ENCODE assay signal across 19 mouse cellular contexts in the genomic region with DNA sequence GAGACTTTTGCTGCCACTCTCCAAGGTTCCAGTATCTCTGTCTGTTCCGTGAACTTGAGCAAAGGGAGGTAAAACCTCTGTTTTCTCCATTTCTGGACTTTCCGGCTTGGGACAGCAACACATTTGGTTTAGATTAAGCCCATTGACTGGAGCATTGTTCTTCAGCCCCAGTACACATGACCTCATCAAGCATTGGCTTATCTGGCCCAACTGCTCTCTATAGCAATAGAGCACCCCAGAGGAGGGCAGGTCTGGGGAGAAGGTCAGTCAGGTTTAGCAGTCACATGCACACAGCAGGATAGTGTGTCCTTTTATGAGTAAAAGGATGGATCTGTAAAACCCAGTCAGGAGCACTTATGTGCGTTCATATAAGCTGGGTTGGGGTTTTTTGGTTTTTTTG.
DNase-seq lines count a peak whose midpoint lies in the region; ATAC-seq and TF ChIP-seq lines count a peak whose summit lies in the region.
"Had no signal": no experiment of that assay in that cellular context is flagged by ENCODE, and none has a peak within 500 bp of the region (broad histone marks: within the 10 kb centered on the region; RNA-seq: fewer than 3 reads in every experiment).

No protein-coding gene starts in this region.

- H3K4me2 ChIP-seq in hindbrain, embryonic 11.5 days (replicated peaks; ENCODE audit: low read depth, low read length) = no peak overlapping the region
- no peak overlapping the region for H3K4me2 ChIP-seq in forebrain, embryonic 13.5 days
- no peak overlapping the region for H3K4me2 ChIP-seq in limb, embryonic 14.5 days (replicated peaks; ENCODE audit: low read depth, low read length, severe bottlenecking)
- H3K4me2 ChIP-seq: embryonic facial prominence, embryonic 12.5 days; heart, embryonic 15.5 days; hindbrain, embryonic 13.5 days; kidney, embryonic 15.5 days had no signal

- no peak overlapping the region for H3K9ac ChIP-seq in hindbrain, embryonic 11.5 days (ENCODE audit: low read depth, low read length)
- no peak overlapping the region for H3K9ac ChIP-seq in forebrain, embryonic 13.5 days
- H3K9ac ChIP-seq in limb, embryonic 14.5 days (ENCODE audit: low read depth, low read length, severe bottlenecking) = no peak overlapping the region
- H3K9ac ChIP-seq: embryonic facial prominence, embryonic 12.5 days; heart, embryonic 15.5 days; hindbrain, embryonic 13.5 days; kidney, embryonic 15.5 days had no signal

- peaks cover 7% of the 10 kb centered on the region for H3K27me3 ChIP-seq in hindbrain, embryonic 10.5 days (ENCODE audit: insufficient read depth, poor library complexity, severe bottlenecking)
- H3K27me3 ChIP-seq in hindbrain, embryonic 11.5 days (ENCODE audit: control insufficient read depth, insufficient read depth, low read length) = no peaks in the 10 kb centered on the region
- H3K27me3 ChIP-seq in forebrain, embryonic 13.5 days = no peaks in the 10 kb centered on the region
- H3K27me3 ChIP-seq in limb, embryonic 14.5 days (ENCODE audit: control insufficient read depth, insufficient read depth, low read length) = no peaks in the 10 kb centered on the region
- H3K27me3 ChIP-seq: embryonic facial prominence, embryonic 12.5 days; heart, embryonic 15.5 days; Patski had no signal

- no peaks in the 10 kb centered on the region for H3K36me3 ChIP-seq in hindbrain, embryonic 10.5 days
- no peaks in the 10 kb centered on the region for H3K36me3 ChIP-seq in hindbrain, embryonic 11.5 days (ENCODE audit: control insufficient read depth, insufficient read depth, low read length)
- H3K36me3 ChIP-seq in forebrain, embryonic 13.5 days (ENCODE audit: poor library complexity, severe bottlenecking) = no peaks in the 10 kb centered on the region
- H3K36me3 ChIP-seq in limb, embryonic 14.5 days (ENCODE audit: control insufficient read depth, insufficient read depth, low read length) = no peaks in the 10 kb centered on the region
- H3K36me3 ChIP-seq: embryonic facial prominence, embryonic 12.5 days; heart, embryonic 15.5 days; hindbrain, embryonic 13.5 days; kidney, embryonic 15.5 days had no signal

- no peak overlapping the region for H3K27ac ChIP-seq in hindbrain, embryonic 10.5 days
- H3K27ac ChIP-seq in hindbrain, embryonic 11.5 days (ENCODE audit: low read depth, low read length) = no peak overlapping the region
- H3K27ac ChIP-seq in forebrain, embryonic 13.5 days = no peak overlapping the region
- no peak overlapping the region for H3K27ac ChIP-seq in limb, embryonic 14.5 days (replicated peaks; ENCODE audit: low read depth, low read length)
- H3K27ac ChIP-seq: embryonic facial prominence, embryonic 12.5 days; heart, embryonic 15.5 days; hindbrain, embryonic 13.5 days; kidney, embryonic 15.5 days had no signal

- H3K9me3 ChIP-seq in hindbrain, embryonic 10.5 days = no peaks in the 10 kb centered on the region
- no peaks in the 10 kb centered on the region for H3K9me3 ChIP-seq in hindbrain, embryonic 11.5 days (ENCODE audit: control insufficient read depth, low read length)
- H3K9me3 ChIP-seq in forebrain, embryonic 13.5 days (replicated peaks) = no peaks in the 10 kb centered on the region
- H3K9me3 ChIP-seq in limb, embryonic 14.5 days (ENCODE audit: control insufficient read depth, low read length) = no peaks in the 10 kb centered on the region
- H3K9me3 ChIP-seq: embryonic facial prominence, embryonic 12.5 days; heart, embryonic 15.5 days; hindbrain, embryonic 13.5 days; kidney, embryonic 15.5 days had no signal

- WGBS in hindbrain, embryonic 10.5 days = 51% methylated on average over 3 of the region's 3 CpGs
- 51% methylated on average over 3 of the region's 3 CpGs for whole genome bisulfite sequencing in hindbrain, embryonic 11.5 days
- WGBS in forebrain, embryonic 13.5 days = 21% methylated on average over 3 of the region's 3 CpGs
- WGBS in limb, embryonic 14.5 days = 41% methylated on average over 3 of the region's 3 CpGs

- TF ChIP-seq POLR2A in limb, embryonic 14.5 days (IDR thresholded peaks at IDR 0.05; ENCODE audit: borderline replicate concordance, extremely low read depth, insufficient read depth, insufficient read length) = no peak

- peak; percentile 24 for DNase-seq in hindbrain, embryonic 10.5 days (ENCODE audit: low spot score)
- no peak for DNase-seq in hindbrain, embryonic 11.5 days (ENCODE audit: low spot score)
- peak; percentile 60 for DNase-seq in embryo, embryonic 10 days (ENCODE audit: low spot score)
- DNase-seq in limb, embryonic 14.5 days (ENCODE audit: low spot score) = peak; percentile 31
- no peak for DNase-seq in lung, adult 18-20 months
- DNase-seq in spleen, postnatal 14 days (ENCODE audit: low spot score in 2 of 2) = no peak
- DNase-seq in kidney, adult 8-10 months = no peak
- DNase-seq: B cell, adult 2 months; cerebellum, adult 9-10 months; liver; lung, adult 2 months; lung, postnatal 4 days; thymus, adult 2 months had no signal

- H3K4me3 ChIP-seq in hindbrain, embryonic 10.5 days = no peak overlapping the region
- no peak overlapping the region for H3K4me3 ChIP-seq in hindbrain, embryonic 11.5 days (ENCODE audit: low read depth, low read length)
- H3K4me3 ChIP-seq in forebrain, embryonic 13.5 days = no peak overlapping the region
- no peak overlapping the region for H3K4me3 ChIP-seq in limb, embryonic 14.5 days (replicated peaks; ENCODE audit: low read length)
- H3K4me3 ChIP-seq: embryonic facial prominence, embryonic 12.5 days; heart, embryonic 15.5 days; hindbrain, embryonic 13.5 days; kidney, embryonic 15.5 days had no signal

- ATAC-seq in hindbrain, embryonic 11.5 days (ENCODE audit: low FRiP score) = no peak
- peak; percentile 62 for ATAC-seq in forebrain, embryonic 13.5 days
- ATAC-seq in limb, embryonic 14.5 days (ENCODE audit: low FRiP score, low read depth) = peak; percentile 75
- ATAC-seq: Patski had no signal

- H3K4me1 ChIP-seq in hindbrain, embryonic 10.5 days (replicated peaks) = 0 out of 2 replicates have a peak, but pooled peaks cover 12% of the 10 kb centered on the region
- H3K4me1 ChIP-seq in hindbrain, embryonic 11.5 days (replicated peaks; ENCODE audit: control insufficient read depth, insufficient read depth, low read length) = no peaks in the 10 kb centered on the region
- H3K4me1 ChIP-seq in forebrain, embryonic 13.5 days = peaks cover 21% of the 10 kb centered on the region
- peaks cover 22% of the 10 kb centered on the region; the same call in 1 of the 2 replicates for H3K4me1 ChIP-seq in limb, embryonic 14.5 days (ENCODE audit: control insufficient read depth, insufficient read depth, low read length)
- H3K4me1 ChIP-seq: heart, embryonic 15.5 days; hindbrain, embryonic 13.5 days had no signal

Comparison
In these comparisons a context has a peak if more than half of its experiments do, and no peak if none do; other contexts are left out.
1. DNase-seq: peak in hindbrain, embryonic 10.5 days (single experiment), embryo, embryonic 10 days (single experiment) and limb, embryonic 14.5 days (single experiment); none in hindbrain, embryonic 11.5 days (single experiment), lung, adult 18-20 months (0 of 2), spleen, postnatal 14 days (0 of 2) and kidney, adult 8-10 months (0 of 2).